Mouse (Mus musculus) stomach, postnatal 0 days (tissue): Measurements from ENCODE around the gene Pnrc1. TPM values are rescaled to one million over a fixed set of nuclear protein-coding genes. Genes with fewer than 3 reads are reported as not detected.
A peak's percentile ranks its signal among the peaks of the same experiment; 100 is the strongest.
"Not testable (repeated sequence)": the region's sequence is repeated elsewhere in the genome, so short reads cannot be mapped to it uniquely, and the experiment has no call there.

ENCODE experiments used
- ATAC-seq: fragments of 200-750 bp; cut with Nextera tagmentation; 2 replicates; pipeline ENCODE4 v1.8.0; 2017; ENCODE audit not compliant: low FRiP score, low TSS enrichment
- DNase-seq: peaks from one replicate; pipeline ENCODE4 v3.0.0-alpha.2; 2016; ENCODE audit warnings: low spot score
- H3K27ac ChIP-seq: fragments of 300-500 bp; sonication (generic); replicated peaks from 2 replicates; pipeline ENCODE4 v1.5.1; 2014; ENCODE audit warnings: mild to moderate bottlenecking, control low read depth
- H3K27me3 ChIP-seq: fragments of 300-500 bp; sonication (generic); 2 replicates; pipeline ENCODE4 v1.6.1; 2014; ENCODE audit warnings: low read length; ENCODE audit not compliant: control insufficient read depth, insufficient read depth
- H3K36me3 ChIP-seq: fragments of 300-500 bp; sonication (generic); 2 replicates; pipeline ENCODE4 v1.6.1; 2014; ENCODE audit warnings: low read length, mixed read lengths; ENCODE audit not compliant: control insufficient read depth, insufficient read depth
- H3K4me1 ChIP-seq: fragments of 300-500 bp; sonication (generic); replicated peaks from 2 replicates; pipeline ENCODE4 v1.6.1; 2014; ENCODE audit warnings: antibody characterized with exemption; ENCODE audit not compliant: control insufficient read depth, insufficient read depth
- H3K4me2 ChIP-seq: fragments of 300-500 bp; sonication (generic); replicated peaks from 2 replicates; pipeline ENCODE4 v1.6.1; 2014; ENCODE audit warnings: low read depth, mild to moderate bottlenecking, control low read depth, moderate library complexity
- H3K4me3 ChIP-seq: fragments of 300-500 bp; sonication (generic); 2 replicates; pipeline ENCODE4 v1.5.1; 2014; ENCODE audit warnings: low read depth, low read length, control low read depth
- H3K9ac ChIP-seq: fragments of 300-500 bp; sonication (generic); 2 replicates; pipeline ENCODE4 v1.6.1; 2014; ENCODE audit warnings: mild to moderate bottlenecking, low read length, control low read depth, mixed read lengths
- H3K9me3 ChIP-seq: fragments of 300-500 bp; sonication (generic); 2 replicates; pipeline ENCODE4 v1.6.1; 2016; ENCODE audit warnings: low read length; ENCODE audit not compliant: control insufficient read depth
- CTCF ChIP-seq: IDR thresholded peaks from 2 replicates; pipeline ENCODE4 v1.5.1; 2016; ENCODE audit warnings: antibody characterized with exemption, low read depth, mild to moderate bottlenecking, moderate library complexity
- EP300 ChIP-seq: optimal IDR thresholded peaks from 2 replicates; pipeline ENCODE3; 2016; ENCODE audit warnings: antibody characterized with exemption
- WGBS: fragments of 180-500 bp; shearing (Covaris S2); extraction: QIAGEN DNeasy Blood & Tissue Kit; methylation state at CpG from one replicate; pipeline ENCODE4 v1.1.7; 2014; 5-methylcytosine and 5-hydroxymethylcytosine counted together
- polyA plus RNA-seq: library from polyadenylated mRNA; unstranded; fragments of >200 nt; fragmentation: Nextera tagmentation; extraction: Ambion mirVana; gene quantifications from 2 replicates; pipeline ENCODE4 v1.2.1, GENCODE M21; 2015

Pnrc1 gene
- 69.3 and 76.2 TPM in 2 replicates for polyA plus RNA-seq

- peak within 1 kb of the TSS; percentile 38; the same call in 1 of the 2 replicates for H3K9ac ChIP-seq
Measured at GRCm38 (mm10) chr4:33290002-33290401, at the start of gene Pnrc1. Gene Pnrc1 (minus strand): TSS chr4:33290163.

GRCm38 (mm10) chr4:33337999-33338398, 48.0 kb upstream of the Pnrc1 start:
- H3K36me3 ChIP-seq, result no peaks in the 10 kb centered on the region
- ATAC-seq (no peak), DNase-seq (no peak)
- no peaks in the 10 kb centered on the region for H3K9me3 ChIP-seq
- no peak for TF ChIP-seq CTCF
- TF ChIP-seq EP300, result no peak
- WGBS, result 74% methylated on average over 1 of the region's 1 CpGs
- no peaks in the 10 kb centered on the region for H3K4me1 ChIP-seq
- no peak overlapping the region for H3K4me2 ChIP-seq
- no peak overlapping the region for H3K9ac ChIP-seq
- no peak overlapping the region for H3K27ac ChIP-seq
- H3K27me3 ChIP-seq, result no peaks in the 10 kb centered on the region
- no peak overlapping the region for H3K4me3 ChIP-seq

More at GRCm38 (mm10) chr4:33290002-33290401, at the start of gene Pnrc1:
- H3K9me3 ChIP-seq, result no peaks in the 10 kb centered on the region
- 21% methylated on average over 3 of the region's 3 CpGs for WGBS
- H3K4me2 ChIP-seq, result peak within 1 kb of the TSS; percentile 44
- TF ChIP-seq EP300, result no peak
- TF ChIP-seq CTCF, result no peak
- no peaks in the 10 kb centered on the region for H3K4me1 ChIP-seq
- H3K27me3 ChIP-seq, result no peaks in the 10 kb centered on the region
- peak within 1 kb of the TSS; percentile 29 for H3K4me3 ChIP-seq
- no peaks in the 10 kb centered on the region for H3K36me3 ChIP-seq
- DNase-seq, result peak; percentile 60
- H3K27ac ChIP-seq, result no peak within 1 kb of the TSS
- ATAC-seq, result peak; percentile 94

GRCm38 (mm10) chr4:33332956-33333455, 43.0 kb upstream of the Pnrc1 start:
- no peak overlapping the region for H3K4me2 ChIP-seq
- TF ChIP-seq CTCF, result no peak
- no peak for TF ChIP-seq EP300
- no peak overlapping the region for H3K4me3 ChIP-seq
- no peaks in the 10 kb centered on the region for H3K27me3 ChIP-seq
- H3K27ac ChIP-seq, result no peak overlapping the region
- 88% methylated on average over 1 of the region's 1 CpGs for WGBS
- no peaks in the 10 kb centered on the region for H3K9me3 ChIP-seq
- no peak for ATAC-seq
- H3K9ac ChIP-seq, result no peak overlapping the region
- no peak for DNase-seq
- H3K4me1 ChIP-seq, result no peaks in the 10 kb centered on the region
- peaks cover 4% of the 10 kb centered on the region; the same call in 1 of the 2 replicates for H3K36me3 ChIP-seq

DNA sequence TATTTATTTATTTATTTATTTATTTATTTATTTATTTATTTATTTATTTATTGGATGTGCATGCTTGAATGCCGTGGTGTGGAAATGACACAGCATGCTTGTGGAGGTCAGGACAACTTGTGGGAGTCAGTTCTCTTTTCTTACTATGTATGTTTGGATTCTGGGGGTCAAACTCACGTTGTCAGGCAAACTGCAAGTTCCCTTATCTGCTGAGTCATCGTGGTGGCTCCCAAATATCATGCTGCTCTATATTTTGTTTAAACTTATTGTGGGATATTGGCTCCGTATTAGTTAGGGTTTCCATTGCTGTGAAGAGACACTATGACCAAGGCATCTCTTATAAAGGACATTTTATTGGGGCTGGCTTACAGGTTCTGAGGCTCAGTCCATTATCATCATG, 41.2 kb upstream of the Pnrc1 start:
- DNase-seq, result no peak
- Histone ChIP-seq H3K36me3 (peaks cover 4% of the 10 kb centered on the region; the same call in 1 of the 2 replicates), H3K4me3 (no peak overlapping the region), H3K4me1 (no peaks in the 10 kb centered on the region), H3K27me3 (no peaks in the 10 kb centered on the region), H3K9ac (no peak overlapping the region), H3K4me2 (no peak overlapping the region), H3K27ac (no peak overlapping the region), H3K9me3 (no peaks in the 10 kb centered on the region)
- WGBS, result 86% methylated on average over 4 of the region's 4 CpGs
- no peak for ATAC-seq
- TF ChIP-seq CTCF (no peak), EP300 (no peak)

DNA sequence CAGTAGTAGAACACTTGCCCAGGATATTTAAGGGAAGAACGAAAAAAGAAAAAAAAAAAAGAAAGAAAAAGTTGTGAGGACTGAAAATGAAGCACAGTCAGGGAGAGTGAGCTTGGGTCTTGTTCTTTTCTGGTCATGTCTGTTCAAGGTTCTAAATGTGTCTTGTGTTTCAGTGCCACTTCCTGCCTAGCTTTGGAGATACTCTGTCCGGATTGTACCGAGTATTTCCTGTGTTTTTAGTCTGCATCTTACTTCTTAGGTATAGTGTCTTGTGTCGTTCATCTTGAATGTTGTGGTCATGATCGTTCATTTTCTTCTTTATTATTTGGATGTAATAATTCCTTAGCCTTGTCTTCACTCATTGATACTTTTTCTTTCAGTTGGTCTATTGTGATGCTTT, 25.9 kb upstream of the Pnrc1 start:
- TF ChIP-seq EP300 (no peak), CTCF (no peak)
- ATAC-seq, result no peak
- Histone ChIP-seq H3K9ac (no peak overlapping the region), H3K9me3 (no peaks in the 10 kb centered on the region), H3K4me2 (no peak overlapping the region), H3K4me3 (no peak overlapping the region), H3K4me1 (no peaks in the 10 kb centered on the region), H3K27me3 (no peaks in the 10 kb centered on the region), H3K36me3 (no peaks in the 10 kb centered on the region), H3K27ac (no peak overlapping the region)
- no peak for DNase-seq
- WGBS, result 81% methylated on average over 5 of the region's 5 CpGs

- not testable (repeated sequence) for H3K9ac ChIP-seq, DNase-seq, H3K36me3 ChIP-seq, ATAC-seq, H3K4me1 ChIP-seq, H3K27ac ChIP-seq, H3K4me3 ChIP-seq, H3K9me3 ChIP-seq, H3K27me3 ChIP-seq, H3K4me2 ChIP-seq
- 98% methylated on average over 5 of the region's 8 CpGs for WGBS
Measured at GRCm38 (mm10) chr4:33314150-33314549, 24.2 kb upstream of the Pnrc1 start.
